Mouse (Mus musculus) small intestine, adult 2 months (tissue): ENCODE measurements around the gene Ndufv3. TPM values are rescaled to one million over a fixed set of nuclear protein-coding genes. Genes with fewer than 3 reads are reported as not detected.

Source experiments
- H3K27ac ChIP-seq: fragments of 200-500 bp; 2 replicates; pipeline ENCODE4 v1.5.1; 2012; ENCODE audit warnings: low read depth, low read length, control low read depth, inconsistent platforms; ENCODE audit not compliant: insufficient read depth
- H3K27me3 ChIP-seq: fragments of 200-500 bp; 2 replicates; pipeline ENCODE4 v1.6.1; 2012; ENCODE audit warnings: mild to moderate bottlenecking, moderate library complexity, low read length, inconsistent platforms; ENCODE audit not compliant: control insufficient read depth, insufficient read depth
- H3K36me3 ChIP-seq: fragments of 200-500 bp; 2 replicates; pipeline ENCODE4 v1.6.1; 2012; ENCODE audit warnings: mild to moderate bottlenecking, low read length, control low read depth, inconsistent platforms; ENCODE audit not compliant: control insufficient read depth, insufficient read depth
- H3K4me1 ChIP-seq: fragments of 200-500 bp; 2 replicates; pipeline ENCODE4 v1.6.1; 2012; ENCODE audit warnings: low read length, inconsistent platforms, mixed read lengths; ENCODE audit not compliant: control insufficient read depth, insufficient read depth, insufficient read length
- H3K4me3 ChIP-seq: fragments of 200-500 bp; 2 replicates; pipeline ENCODE4 v1.5.1; 2012; ENCODE audit warnings: low read depth, mild to moderate bottlenecking, control low read depth, inconsistent platforms, low read length, moderate library complexity
- CTCF ChIP-seq: fragments of 200-500 bp; IDR thresholded peaks from 2 replicates; pipeline ENCODE4 v1.5.1; 2012; ENCODE audit warnings: low read depth, mild to moderate bottlenecking, control low read depth, inconsistent platforms, low read length, moderate library complexity, mixed read lengths; ENCODE audit not compliant: insufficient replicate concordance, insufficient read length; ENCODE audit errors: extremely low read depth
- POLR2A ChIP-seq: fragments of 200-500 bp; IDR thresholded peaks from 2 replicates; pipeline ENCODE4 v1.6.1; 2012; ENCODE audit warnings: low read depth, mild to moderate bottlenecking, control low read depth, inconsistent platforms, low read length, moderate library complexity
- WGBS: fragments of 180-500 bp; shearing (Covaris S2); methylation state at CpG from one replicate; pipeline ENCODE4 v1.1.7; 2018; 5-methylcytosine and 5-hydroxymethylcytosine counted together
- polyA plus RNA-seq: library from polyadenylated mRNA; depleted of rRNA; stranded (reverse); fragments of >200 nt; gene quantifications from 2 replicates; pipeline ENCODE4 v1.2.3, GENCODE M21; 2012

Ndufv3 gene
- polyA plus RNA-seq, 1 experiment, result 168 TPM

- Histone ChIP-seq H3K4me3 (peak overlapping the region; percentile 59), H3K36me3 (no peaks in the 10 kb centered on the region), H3K27me3 (no peaks in the 10 kb centered on the region), H3K27ac (peak overlapping the region; percentile 3; the same call in 1 of the 2 replicates), H3K4me1 (peaks cover 11% of the 10 kb centered on the region; the same call in 1 of the 2 replicates)
- WGBS, result 37% methylated on average over 11 of the region's 11 CpGs
- no peak for TF ChIP-seq POLR2A
- TF ChIP-seq CTCF, result no peak
Measured at GRCm38 (mm10) chr17:31557124-31557880, 37.4 kb downstream of the Ndufv3 start.

GRCm38 (mm10) chr17:31557947-31558542 lies 38.1 kb downstream of the Ndufv3 start:
- TF ChIP-seq CTCF (no peak), POLR2A (no peak)
- Histone ChIP-seq H3K4me3 (peak overlapping the region; percentile 59), H3K27ac (peak overlapping the region; percentile 3; the same call in 1 of the 2 replicates), H3K36me3 (no peaks in the 10 kb centered on the region), H3K27me3 (no peaks in the 10 kb centered on the region), H3K4me1 (peaks cover 11% of the 10 kb centered on the region; the same call in 1 of the 2 replicates)
- WGBS, result 82% methylated on average over 10 of the region's 10 CpGs

- Histone ChIP-seq H3K27ac (no peak overlapping the region), H3K4me1 (peaks cover 14% of the 10 kb centered on the region; the same call in 1 of the 2 replicates), H3K4me3 (no peak overlapping the region), H3K27me3 (no peaks in the 10 kb centered on the region), H3K36me3 (no peaks in the 10 kb centered on the region)
- WGBS, result 86% methylated on average over 11 of the region's 11 CpGs
- no peak for TF ChIP-seq CTCF
Measured at GRCm38 (mm10) chr17:31559021-31559789, 39.3 kb downstream of the Ndufv3 start.

GRCm38 (mm10) chr17:31563632-31564014 lies 43.7 kb downstream of the Ndufv3 start:
- no peak for TF ChIP-seq POLR2A
- no peak for TF ChIP-seq CTCF
- Histone ChIP-seq H3K4me3 (peak overlapping the region; percentile 79), H3K36me3 (no peaks in the 10 kb centered on the region), H3K27ac (peak overlapping the region; percentile 89), H3K27me3 (no peaks in the 10 kb centered on the region), H3K4me1 (peaks cover 6% of the 10 kb centered on the region; the same call in 1 of the 2 replicates)
- 16% methylated on average over 12 of the region's 12 CpGs for WGBS

GRCm38 (mm10) chr17:31564015-31564857 lies 44.3 kb downstream of the Ndufv3 start, which contains the start of gene Pknox1:
Pknox1 (plus strand) TSS chr17:31564734.
- Histone ChIP-seq H3K36me3 (no peaks in the 10 kb centered on the region), H3K27ac (peak within 1 kb of the TSS; percentile 89), H3K27me3 (no peaks in the 10 kb centered on the region), H3K4me1 (peaks cover 6% of the 10 kb centered on the region; the same call in 1 of the 2 replicates), H3K4me3 (peak within 1 kb of the TSS; percentile 100)
- TF ChIP-seq POLR2A, result no peak
- TF ChIP-seq CTCF, result no peak
- under 1% methylated on average over 72 of the region's 72 CpGs for WGBS

- WGBS, result 1% methylated on average over 20 of the region's 44 CpGs
- no peaks in the 10 kb centered on the region for H3K36me3 ChIP-seq
- H3K4me1 ChIP-seq, result peaks cover 6% of the 10 kb centered on the region; the same call in 1 of the 2 replicates
- no peaks in the 10 kb centered on the region for H3K27me3 ChIP-seq
- TF ChIP-seq POLR2A (peak; percentile 32; the same call in 1 of the 2 replicates), CTCF (no peak)
- peak overlapping the region; percentile 100 for H3K4me3 ChIP-seq
- peak overlapping the region; percentile 44; the same call in 1 of the 2 replicates for H3K27ac ChIP-seq
Measured at GRCm38 (mm10) chr17:31564858-31565140, 44.9 kb downstream of the Ndufv3 start.
